Mouse (Mus musculus) ES-Bruce4 (cell line): Measurements from ENCODE around the gene Phf2. TPM values are rescaled to one million over a fixed set of nuclear protein-coding genes. Genes with fewer than 3 reads are reported as not detected.

Source experiments
- H3K27ac ChIP-seq: 2 replicates; pipeline ENCODE4 v1.5.1; 2012; ENCODE audit warnings: low read length, inconsistent platforms; ENCODE audit not compliant: insufficient read depth
- H3K27me3 ChIP-seq: 2 replicates; pipeline ENCODE4 v1.6.1; 2012; ENCODE audit warnings: mild to moderate bottlenecking, low read length, inconsistent platforms; ENCODE audit not compliant: control insufficient read depth, poor library complexity, insufficient read depth, severe bottlenecking
- H3K36me3 ChIP-seq: 2 replicates; pipeline ENCODE4 v1.6.1; 2012; ENCODE audit warnings: inconsistent platforms, mild to moderate bottlenecking, low read length, moderate library complexity; ENCODE audit not compliant: control insufficient read depth, poor library complexity, insufficient read depth, severe bottlenecking
- H3K4me1 ChIP-seq: one replicate; pipeline ENCODE4 v1.8.1; 2011; ENCODE audit warnings: low read length; ENCODE audit not compliant: control insufficient read depth, insufficient read depth
- H3K4me3 ChIP-seq: 2 replicates; pipeline ENCODE4 v1.5.1; 2011; ENCODE audit warnings: low read depth, mild to moderate bottlenecking, low read length
- H3K9ac ChIP-seq: 2 replicates; pipeline ENCODE4 v1.6.1; 2012; ENCODE audit warnings: low read depth, mild to moderate bottlenecking, inconsistent platforms; ENCODE audit not compliant: poor library complexity, severe bottlenecking
- H3K9me3 ChIP-seq: replicated peaks from 2 replicates; pipeline ENCODE4 v1.6.1; 2012; ENCODE audit warnings: mild to moderate bottlenecking, low read length, inconsistent platforms; ENCODE audit not compliant: control insufficient read depth, poor library complexity, insufficient read depth, severe bottlenecking
- CTCF ChIP-seq: IDR thresholded peaks from one replicate; pipeline ENCODE4 v1.8.1; 2011; ENCODE audit warnings: low read depth, low read length
- EP300 ChIP-seq: IDR thresholded peaks from 2 replicates; pipeline ENCODE4 v1.6.1; 2011; ENCODE audit warnings: low read depth, low read length; ENCODE audit not compliant: insufficient read depth
- POLR2A ChIP-seq: IDR thresholded peaks from one replicate; pipeline ENCODE4 v1.8.1; 2011; ENCODE audit warnings: low read length; ENCODE audit not compliant: insufficient read depth
- polyA plus RNA-seq: library from polyadenylated mRNA; stranded (reverse); fragments of >200 nt; gene quantifications from 2 replicates; pipeline ENCODE4 v1.2.4, GENCODE M21; 2011; ENCODE audit warnings: low read depth; ENCODE audit not compliant: missing spikeins, insufficient read depth, insufficient read length

The Phf2 gene
- polyA plus RNA-seq, 1 experiment, result 8.7 TPM

DNA sequence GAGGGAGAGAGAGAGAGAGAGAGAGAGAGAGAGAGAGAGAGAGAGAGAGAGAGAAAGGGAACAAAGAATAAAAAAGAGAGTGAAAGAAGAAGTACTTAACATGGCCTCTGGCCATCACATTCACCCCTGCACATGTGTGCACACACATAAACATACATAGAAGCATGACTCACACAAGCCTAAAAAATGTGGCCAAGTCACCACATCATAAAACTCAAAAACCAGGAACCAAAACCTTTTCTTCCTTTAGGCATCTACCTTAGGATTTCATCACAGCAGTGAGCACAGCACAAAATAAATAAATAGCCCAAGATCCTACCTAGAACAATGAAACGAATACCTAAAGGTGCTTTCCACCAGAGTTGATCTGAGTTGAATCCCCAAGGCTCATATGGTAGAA, 9.0 kb downstream of the Phf2 start:
- H3K4me3 ChIP-seq, result no peak overlapping the region
- no peak overlapping the region for H3K27ac ChIP-seq
- H3K27me3 ChIP-seq, result no peaks in the 10 kb centered on the region
- peaks cover 6% of the 10 kb centered on the region for H3K4me1 ChIP-seq
- no peaks in the 10 kb centered on the region for H3K36me3 ChIP-seq
- TF ChIP-seq CTCF (no peak), POLR2A (no peak), EP300 (no peak)
- H3K9ac ChIP-seq, result no peak overlapping the region
- no peaks in the 10 kb centered on the region for H3K9me3 ChIP-seq

- H3K27ac ChIP-seq, result no peak overlapping the region
- peaks cover 9% of the 10 kb centered on the region for H3K4me1 ChIP-seq
- H3K4me3 ChIP-seq, result no peak overlapping the region
- H3K36me3 ChIP-seq, result no peaks in the 10 kb centered on the region
- no peaks in the 10 kb centered on the region for H3K9me3 ChIP-seq
- H3K9ac ChIP-seq, result no peak overlapping the region
- no peaks in the 10 kb centered on the region for H3K27me3 ChIP-seq
- TF ChIP-seq EP300 (no peak), CTCF (no peak), POLR2A (no peak)
These were observed 12.1 kb downstream of the Phf2 start for GRCm38 (mm10) chr13:48858779-48859178.

DNA sequence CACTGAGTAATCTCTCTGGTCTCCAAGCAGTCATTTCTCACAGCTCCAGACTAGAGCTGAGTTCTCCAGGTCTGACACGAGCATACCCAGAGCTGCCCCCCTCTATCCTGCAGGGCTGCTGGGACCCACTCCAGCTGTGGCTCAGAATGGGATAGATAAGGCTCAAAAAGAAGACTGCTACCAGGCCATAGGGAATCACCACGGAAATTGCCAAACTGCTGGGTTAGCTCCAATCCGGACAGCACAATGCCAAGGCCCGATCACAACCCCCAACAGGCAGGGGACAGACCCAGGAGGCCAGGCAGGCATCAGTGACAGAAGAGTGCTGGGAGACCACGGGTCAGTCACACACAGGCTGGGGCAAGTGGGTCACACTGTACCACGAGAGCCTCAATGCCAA, 12.9 kb downstream of the Phf2 start:
- H3K4me3 ChIP-seq, result no peak overlapping the region
- no peak overlapping the region for H3K27ac ChIP-seq
- H3K4me1 ChIP-seq, result peaks cover 7% of the 10 kb centered on the region
- no peak overlapping the region for H3K9ac ChIP-seq
- H3K36me3 ChIP-seq, result no peaks in the 10 kb centered on the region
- H3K9me3 ChIP-seq, result no peaks in the 10 kb centered on the region
- TF ChIP-seq POLR2A, result no peak
- no peaks in the 10 kb centered on the region for H3K27me3 ChIP-seq

DNA sequence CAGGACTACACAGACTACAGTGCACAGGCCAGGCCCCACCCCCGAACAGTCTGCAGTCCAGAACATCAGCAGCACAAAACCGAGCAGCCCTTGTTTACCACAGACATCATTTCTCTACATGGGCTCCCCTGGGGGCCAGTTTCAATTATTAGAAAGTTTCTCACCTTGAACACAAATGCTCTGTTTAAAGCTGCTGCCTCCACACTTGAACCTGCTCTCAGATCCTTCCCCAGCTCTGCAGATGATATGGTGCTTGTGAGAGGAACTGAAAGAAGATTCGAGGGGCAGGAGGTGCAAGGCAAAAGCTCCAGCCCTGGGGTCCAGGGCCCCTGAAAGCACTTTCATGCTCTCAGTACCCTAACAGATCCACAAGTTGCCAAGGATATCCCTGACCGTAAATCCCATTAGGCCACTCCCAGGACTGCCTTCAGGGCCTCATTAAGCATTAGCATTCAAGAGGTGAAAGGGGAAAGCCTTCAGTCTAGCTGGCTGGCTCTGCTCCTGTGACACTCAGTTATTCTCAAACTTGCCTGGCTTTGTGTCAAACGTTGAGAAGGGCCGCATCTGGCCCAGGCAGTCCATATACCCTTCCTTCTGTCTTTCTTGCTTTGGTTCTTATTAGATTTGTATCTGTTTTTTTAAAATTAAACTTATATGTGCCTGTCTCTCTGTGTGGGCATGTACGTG, 13.5 kb downstream of the Phf2 start:
- no peaks in the 10 kb centered on the region for H3K36me3 ChIP-seq
- no peak overlapping the region for H3K4me3 ChIP-seq
- H3K4me1 ChIP-seq, result peaks cover 7% of the 10 kb centered on the region
- no peak overlapping the region for H3K9ac ChIP-seq
- no peak for TF ChIP-seq EP300
- TF ChIP-seq POLR2A, result no peak
- TF ChIP-seq CTCF, result no peak
- H3K27ac ChIP-seq, result no peak overlapping the region
- no peaks in the 10 kb centered on the region for H3K9me3 ChIP-seq
- H3K27me3 ChIP-seq, result no peaks in the 10 kb centered on the region

- Histone ChIP-seq H3K27me3 (no peaks in the 10 kb centered on the region), H3K9me3 (no peaks in the 10 kb centered on the region), H3K27ac (no peak overlapping the region), H3K4me3 (no peak overlapping the region), H3K9ac (no peak overlapping the region), H3K4me1 (peaks cover 7% of the 10 kb centered on the region), H3K36me3 (no peaks in the 10 kb centered on the region)
- TF ChIP-seq POLR2A (no peak), EP300 (no peak), CTCF (no peak)
These were observed 17.0 kb downstream of the Phf2 start for GRCm38 (mm10) chr13:48853947-48854346.

- Histone ChIP-seq H3K4me3 (no peak overlapping the region), H3K9me3 (no peaks in the 10 kb centered on the region), H3K27me3 (no peaks in the 10 kb centered on the region), H3K36me3 (no peaks in the 10 kb centered on the region), H3K4me1 (peaks cover 7% of the 10 kb centered on the region), H3K27ac (no peak overlapping the region), H3K9ac (no peak overlapping the region)
- TF ChIP-seq EP300, result no peak
- TF ChIP-seq CTCF, result no peak
- no peak for TF ChIP-seq POLR2A
These were observed 17.4 kb downstream of the Phf2 start for GRCm38 (mm10) chr13:48853475-48853874.
